Mouse (Mus musculus): ENCODE data around the gene Cars2.

DNA sequence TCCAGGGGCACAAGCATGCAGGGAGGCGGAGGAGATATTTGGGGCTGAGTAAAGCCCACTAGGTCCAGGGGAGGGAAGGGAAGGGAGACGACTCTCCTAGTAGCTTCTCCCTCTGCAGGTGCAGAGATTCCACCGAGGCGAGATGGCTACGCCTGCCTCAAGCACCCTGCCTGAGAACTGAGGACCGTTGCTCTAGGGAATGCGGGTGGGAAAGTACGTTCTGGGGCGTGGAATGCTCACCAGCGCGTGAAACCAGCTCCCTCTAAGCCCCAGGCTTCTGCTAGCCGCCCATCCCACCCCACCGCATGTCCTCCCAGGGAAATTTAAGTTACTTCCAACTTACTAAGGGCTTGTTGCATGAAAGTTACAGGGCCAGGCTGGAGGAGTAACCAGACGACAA lies 71.0 kb downstream of the Cars2 start:
- no peak for TF ChIP-seq TAL1 (IDR thresholded peaks at IDR 0.05; ENCODE audit: low read length)
- no peak for TF ChIP-seq POLR2A (IDR thresholded peaks at IDR 0.05; ENCODE audit: control insufficient read depth in 1 of 2, insufficient read depth in 1 of 2, low read depth in 1 of 2, low read length in 2 of 2, poor library complexity in 1 of 2)

Data from MEL (cell line).